Mouse (Mus musculus): ENCODE results near the gene Abl1. TPM values are rescaled to one million over a fixed set of nuclear protein-coding genes. Genes with fewer than 3 reads are reported as not detected.

Abl1 gene
- total RNA-seq, 4 experiments from 2014 or later = 80.1 to 111 (median 87.9) TPM

GRCm38 (mm10) chr2:31745741-31746243 is 57.6 kb downstream of the Abl1 start:
- DNase-seq = no peak

DNA sequence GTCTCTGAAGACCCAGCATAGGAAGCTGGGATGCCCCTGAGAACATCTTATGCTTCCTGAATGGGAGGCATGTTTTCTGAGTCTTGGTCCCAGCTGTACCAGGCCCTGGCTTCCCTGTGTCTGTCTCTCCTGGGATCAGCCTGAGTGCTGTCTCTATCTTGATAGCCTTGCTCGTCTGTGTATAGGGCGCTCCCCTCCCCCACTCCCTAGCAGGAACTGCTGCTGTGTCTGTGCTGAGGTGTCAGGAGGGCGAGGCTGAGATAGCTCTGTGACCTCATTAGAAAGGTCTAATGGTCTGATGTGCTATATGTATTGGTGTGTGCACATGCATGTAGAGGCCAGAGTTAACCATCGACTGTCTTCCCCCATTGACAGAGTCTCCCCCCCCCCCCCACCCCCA is 58.7 kb downstream of the Abl1 start:
- DNase-seq = no peak

DNA sequence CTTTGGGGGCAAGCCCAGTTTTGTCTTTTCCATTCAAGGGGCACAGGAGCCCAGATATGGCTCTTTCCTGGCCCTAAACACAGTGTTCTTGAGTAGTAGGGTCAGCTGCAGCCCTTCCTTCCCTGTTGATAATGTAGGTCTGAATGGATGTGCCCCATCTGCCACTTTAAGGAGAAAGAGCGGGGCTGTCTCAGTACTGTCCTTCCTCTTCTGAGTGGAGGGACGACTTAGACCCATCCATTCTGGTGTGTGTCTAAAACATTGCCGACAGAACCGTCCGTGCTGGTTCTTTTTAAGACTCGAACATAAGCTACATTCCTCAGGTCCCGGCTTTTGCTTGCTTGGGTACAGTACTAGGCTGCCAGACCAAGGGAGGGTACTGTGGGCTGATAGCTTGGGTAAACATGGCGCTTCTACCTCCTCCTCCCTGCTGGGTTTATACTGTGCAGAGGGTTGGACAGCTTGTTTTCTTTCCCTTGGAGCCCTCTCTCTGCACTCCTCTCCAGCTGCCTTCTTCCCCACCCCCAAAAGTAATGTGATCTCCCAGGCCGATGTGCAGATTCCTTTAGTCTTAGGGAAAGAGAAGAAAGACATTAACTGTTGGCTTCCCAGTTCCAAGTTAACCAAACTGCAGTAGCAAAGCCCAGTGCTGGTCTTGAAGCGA is 61.0 kb downstream of the Abl1 start:
- no peak for DNase-seq

DNA sequence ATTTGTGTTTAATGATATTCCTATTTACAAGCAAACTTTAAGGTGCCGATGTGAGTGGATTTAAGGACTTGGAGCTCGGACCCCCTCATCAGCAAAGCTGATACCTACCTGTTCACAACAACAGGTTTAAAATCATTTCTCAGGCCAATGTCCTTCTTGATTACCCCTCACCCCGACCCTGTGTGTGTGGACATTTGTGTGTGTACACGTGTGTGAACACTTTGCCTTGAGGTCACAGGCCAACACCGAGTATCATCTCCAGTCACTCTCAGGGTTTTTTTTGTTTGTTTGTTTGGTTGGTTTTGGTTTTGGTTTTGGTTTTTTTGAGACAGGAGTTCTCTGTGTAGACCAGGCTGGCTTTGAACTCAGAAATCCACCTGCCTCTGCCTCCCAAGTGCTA is 62.0 kb downstream of the Abl1 start:
- DNase-seq = no peak

- DNase-seq = no peak
These were observed 69.3 kb downstream of the Abl1 start for GRCm38 (mm10) chr2:31757472-31757871.

DNA sequence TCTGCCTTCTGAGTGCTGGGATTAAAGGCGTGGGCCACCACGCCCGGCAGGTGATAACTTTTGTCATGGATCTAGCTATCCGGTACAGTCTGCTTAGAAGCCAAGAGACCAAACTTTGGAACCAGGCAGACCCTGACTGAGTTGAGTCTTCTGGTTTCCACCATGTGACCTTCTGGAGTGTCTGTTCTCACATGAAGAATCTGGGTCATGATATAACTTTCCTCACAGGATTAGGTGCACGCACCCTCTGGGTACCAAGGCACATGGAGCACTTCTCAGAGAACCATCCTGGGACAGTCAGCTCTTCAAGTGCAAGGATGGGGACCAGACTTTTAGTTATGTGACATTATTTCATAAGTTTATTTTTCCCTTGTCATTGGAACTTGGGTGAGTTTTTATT is 70.8 kb downstream of the Abl1 start:
- no peak for DNase-seq

GRCm38 (mm10) chr2:31759751-31760460 is 71.7 kb downstream of the Abl1 start:
- peak; percentile 69 for DNase-seq

DNA sequence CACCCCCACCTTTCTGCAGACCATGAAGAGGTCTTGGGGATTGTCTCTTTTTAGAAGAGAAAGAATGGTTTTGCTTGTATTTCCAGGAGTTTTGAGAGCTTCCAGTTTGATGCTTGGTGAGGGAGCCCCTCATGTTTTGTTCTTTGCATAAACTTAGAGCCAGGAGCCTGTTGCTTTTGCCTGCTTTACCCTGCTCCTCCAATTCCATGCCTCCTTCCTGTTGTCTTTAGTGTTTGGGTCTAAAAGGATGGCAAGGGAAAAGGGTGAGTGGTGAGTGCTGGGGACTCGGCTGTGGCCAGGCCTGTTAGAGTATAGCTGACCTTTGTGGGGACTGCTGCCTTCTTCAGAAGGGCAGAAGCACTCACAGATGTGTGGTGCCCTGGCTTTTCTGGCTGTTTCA is 72.3 kb downstream of the Abl1 start:
- DNase-seq = no peak

DNA sequence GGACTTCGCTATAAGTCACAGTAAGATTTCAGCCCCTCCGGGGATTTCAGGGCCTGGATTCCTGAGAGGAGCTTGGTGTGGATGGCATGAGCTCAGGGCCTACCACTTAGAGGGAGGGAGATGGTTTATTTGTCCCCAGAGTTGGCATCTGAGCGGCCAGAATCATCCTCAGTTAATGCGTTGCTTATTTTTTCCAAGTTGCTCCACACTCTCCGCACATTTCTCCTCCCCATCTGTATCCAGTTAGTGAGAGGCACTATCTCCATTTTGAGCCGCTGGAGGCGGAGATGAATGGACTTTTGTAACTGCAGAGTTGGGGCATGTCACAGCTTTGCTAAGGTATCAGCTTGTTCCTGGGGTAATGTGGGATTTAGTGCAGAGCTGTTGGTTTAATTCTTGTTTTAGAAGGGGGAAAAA is 72.9 kb downstream of the Abl1 start:
- no peak for DNase-seq

DNA sequence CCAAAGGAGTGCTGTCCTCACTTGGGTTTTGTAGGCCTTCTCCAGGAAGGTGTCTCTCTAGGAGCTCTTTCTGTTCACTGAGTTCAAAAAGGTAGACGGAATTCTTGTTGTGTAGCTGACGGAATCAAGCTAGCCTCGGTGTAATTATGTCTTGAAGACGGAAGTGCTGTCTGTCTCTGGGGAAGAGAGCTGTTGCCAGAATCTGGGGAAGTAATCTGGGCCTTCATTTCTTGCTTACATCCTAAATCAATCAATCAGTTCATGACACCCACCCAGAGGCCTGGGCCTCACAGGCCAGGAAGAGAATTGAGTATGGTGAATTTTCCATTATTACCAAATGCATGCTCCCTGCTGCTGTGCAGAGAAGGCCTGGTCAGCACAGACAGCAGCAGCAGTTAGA is 73.4 kb downstream of the Abl1 start:
- no peak for DNase-seq

DNA sequence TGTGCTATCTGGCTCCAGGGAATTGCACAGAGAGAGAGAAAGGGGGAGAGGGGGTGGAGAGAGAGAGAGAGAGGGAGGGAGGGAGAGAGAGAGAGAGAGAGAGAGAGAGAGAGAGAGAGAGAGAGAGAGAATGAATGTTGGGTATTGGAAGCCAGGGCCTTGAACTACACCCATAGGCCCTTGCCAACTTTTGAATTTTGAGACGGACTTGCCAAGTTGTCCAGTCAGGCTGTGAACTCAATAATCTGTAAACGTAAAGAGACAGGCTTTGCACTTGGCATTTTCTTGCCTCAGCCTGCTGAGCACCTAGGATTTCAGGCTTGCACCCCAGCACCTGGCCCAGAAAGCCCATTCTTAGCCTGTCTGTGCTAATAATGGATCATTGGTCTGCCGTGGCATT is 74.0 kb downstream of the Abl1 start:
- no peak for DNase-seq

GRCm38 (mm10) chr2:31762853-31763252 is 74.7 kb downstream of the Abl1 start:
- DNase-seq = no peak

DNA sequence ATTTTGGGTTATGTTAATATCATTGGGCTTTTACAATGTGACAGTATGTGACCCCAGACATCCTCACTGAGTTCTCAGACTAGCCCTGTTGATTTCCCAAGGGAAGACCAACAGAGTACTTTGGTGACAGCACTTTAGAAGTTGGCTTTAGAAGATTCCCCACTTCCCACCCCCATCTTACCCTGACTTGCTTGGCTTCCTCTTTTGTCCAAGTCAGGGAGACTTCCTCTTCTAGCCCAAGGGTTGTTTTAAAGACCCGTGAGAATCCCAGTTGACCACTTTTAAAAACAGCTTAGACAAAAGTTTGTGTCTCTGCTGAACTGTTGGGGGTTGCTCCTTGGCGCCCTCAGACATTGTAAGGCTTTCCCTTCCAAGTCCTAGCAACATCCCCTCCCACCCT is 75.1 kb downstream of the Abl1 start:
- DNase-seq = no peak

DNA sequence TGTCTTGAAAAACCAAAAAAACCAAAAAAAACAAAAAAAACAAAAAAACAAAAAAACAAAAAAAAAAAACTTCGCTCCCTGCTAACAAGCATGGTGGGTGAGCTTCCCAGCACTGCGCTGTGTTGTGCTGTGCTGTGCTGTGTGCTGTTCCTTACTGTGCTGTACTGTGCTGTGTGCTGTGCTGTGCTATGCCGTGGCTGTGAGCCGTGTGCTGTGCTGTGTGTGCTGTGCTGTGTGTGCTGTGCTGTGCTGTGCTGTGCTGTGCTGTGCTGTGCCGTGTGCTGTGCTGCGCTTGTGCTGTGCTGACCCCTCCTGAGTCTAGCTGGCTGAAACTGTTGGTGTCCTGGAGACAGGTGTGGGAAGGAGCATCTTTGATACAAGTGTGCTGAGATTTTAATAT is 78.9 kb downstream of the Abl1 start:
- DNase-seq = no peak

GRCm38 (mm10) chr2:31767815-31768214 is 79.6 kb downstream of the Abl1 start:
- DNase-seq = no peak

DNA sequence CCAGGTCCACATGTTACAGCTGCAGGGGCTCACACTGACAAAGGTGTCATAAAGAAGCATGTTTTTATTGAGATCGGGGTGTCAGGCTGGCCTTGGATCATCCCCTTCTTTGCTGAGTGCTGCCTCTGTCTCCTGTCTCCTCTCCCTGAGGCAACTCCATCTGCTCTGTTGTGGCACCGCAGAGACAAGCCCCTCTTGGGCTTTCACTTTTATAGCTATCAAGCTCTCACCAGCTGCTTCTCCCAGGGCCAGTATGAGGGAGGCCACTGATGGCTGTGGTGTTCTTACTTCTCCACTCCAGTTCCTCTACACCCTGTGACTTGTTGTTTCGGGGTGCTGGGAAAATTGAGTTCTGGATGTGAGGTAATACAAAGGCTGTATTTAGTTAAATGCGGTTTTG is 80.9 kb downstream of the Abl1 start:
- DNase-seq = no peak

DNA sequence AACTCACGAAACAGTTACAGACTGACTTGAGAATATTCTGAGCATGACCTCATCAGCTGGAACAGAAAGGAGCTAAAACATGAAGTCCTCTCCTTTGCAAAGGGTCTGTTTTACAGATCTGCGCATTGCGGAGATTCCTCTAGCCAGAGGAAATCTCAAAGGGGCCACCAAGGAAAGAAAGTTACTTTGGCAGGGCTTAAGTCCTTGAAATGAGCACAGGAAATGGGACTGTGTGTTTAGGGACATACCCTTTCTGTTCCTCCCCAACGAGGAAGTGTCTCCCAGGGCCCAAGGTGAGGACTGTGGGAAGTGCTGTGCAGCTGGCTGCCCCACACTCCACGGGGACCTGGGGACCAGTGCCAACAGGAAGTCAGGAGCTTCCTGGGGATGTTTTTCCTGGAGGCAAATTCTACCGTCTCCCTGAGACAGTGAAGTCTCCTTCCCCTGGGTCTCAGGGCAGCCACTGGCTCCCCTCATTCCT is 81.5 kb downstream of the Abl1 start:
- peak; percentile 73 for DNase-seq

GRCm38 (mm10) chr2:31770781-31771441 is 82.7 kb downstream of the Abl1 start:
- DNase-seq = peak; percentile 83

DNA sequence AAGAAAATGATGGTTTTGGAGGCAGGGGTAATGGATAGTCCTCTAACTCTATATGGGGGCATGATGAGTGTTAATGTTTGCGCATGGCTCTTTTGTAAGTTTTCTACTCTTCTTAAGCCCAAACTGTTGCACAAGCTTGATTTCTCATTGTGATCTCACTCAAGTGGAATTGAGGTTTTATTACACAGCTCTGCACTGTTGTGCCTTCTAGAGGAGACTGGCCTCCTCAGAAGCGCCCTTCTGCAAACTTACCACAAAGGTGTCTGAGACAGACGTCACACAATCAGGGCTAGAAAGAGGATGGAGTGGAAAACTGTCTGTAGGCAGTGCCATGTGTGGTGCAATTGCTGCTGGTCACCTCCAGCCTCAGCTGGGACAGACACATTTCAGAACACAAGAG is 88.3 kb downstream of the Abl1 start:
- DNase-seq = no peak

- no peak for DNase-seq
These were observed 91.1 kb downstream of the Abl1 start for GRCm38 (mm10) chr2:31779258-31779657.

DNA sequence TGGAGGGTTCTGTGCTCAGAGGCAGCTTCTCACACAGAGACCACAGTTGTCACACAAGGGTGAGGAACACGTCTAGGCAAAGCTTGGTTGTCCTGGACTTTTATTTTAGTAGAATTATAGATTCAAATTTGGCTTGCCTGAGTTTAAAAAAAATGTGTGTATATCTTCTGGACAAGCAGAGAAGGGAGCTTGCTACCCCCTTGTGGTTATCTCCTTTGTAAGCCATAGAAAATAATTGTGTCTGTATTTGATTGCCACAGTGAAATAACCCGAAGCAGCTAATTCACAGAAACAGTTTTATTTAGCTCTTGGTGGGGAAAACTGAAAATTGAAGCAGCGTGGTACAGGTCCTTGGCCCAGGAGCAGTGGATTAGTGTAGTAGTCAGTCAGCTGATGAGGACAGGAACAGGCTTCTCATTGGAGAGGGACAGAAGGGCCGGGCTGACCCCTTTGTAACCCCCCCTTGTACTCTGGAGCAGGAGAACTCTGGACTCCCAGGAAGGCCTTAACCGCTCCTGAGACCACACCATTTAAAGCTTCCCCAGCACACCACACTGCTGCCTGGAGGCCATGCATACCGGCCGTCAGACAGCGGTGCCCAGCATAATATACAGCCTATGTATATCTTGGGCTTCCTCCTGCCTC is 94.9 kb downstream of the Abl1 start:
- DNase-seq = no peak

DNA sequence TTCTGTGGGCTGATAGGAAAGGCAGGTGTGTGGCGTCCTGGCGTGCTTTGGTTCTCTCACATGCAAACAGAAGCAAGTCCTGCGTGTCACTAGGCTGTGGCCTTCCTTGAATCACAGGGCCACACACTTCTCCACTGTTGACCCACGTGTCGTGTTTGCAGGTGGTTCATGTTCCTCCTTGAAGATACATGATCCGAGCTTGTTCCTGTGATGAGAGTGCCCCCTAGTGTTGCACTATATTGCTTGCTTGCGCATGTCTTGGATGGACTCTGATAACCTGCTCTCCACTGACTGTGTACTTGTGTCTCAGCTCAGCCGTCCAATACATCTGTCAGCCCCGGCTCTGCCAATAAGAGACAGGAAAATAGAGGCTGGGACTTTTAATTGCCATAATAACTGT is 96.9 kb downstream of the Abl1 start:
- peak; percentile 70 for DNase-seq

DNA sequence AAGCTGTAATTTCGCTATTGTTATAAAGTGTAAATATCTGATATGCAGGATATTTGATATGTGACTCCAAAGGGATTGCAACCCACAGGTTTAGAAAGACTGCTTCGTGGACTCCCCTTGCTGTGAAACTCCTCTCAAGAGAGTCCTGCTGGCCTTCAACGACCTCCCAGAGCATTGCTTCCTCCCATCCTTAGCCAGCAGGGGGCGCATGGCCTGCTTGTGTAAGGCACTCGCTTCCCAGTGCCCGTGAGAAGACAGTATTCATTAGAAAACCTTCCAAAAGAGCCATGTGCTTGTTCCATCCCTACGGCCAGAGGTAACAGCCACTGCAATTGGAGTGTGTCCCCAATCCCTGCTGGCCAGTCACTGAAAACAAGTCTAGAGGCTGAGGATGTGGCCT is 98.9 kb downstream of the Abl1 start:
- DNase-seq = no peak

All from adrenal gland, adult 8-10 months (tissue).